10 mouse cellular contexts compared by ENCODE assay signal in the genomic region with DNA sequence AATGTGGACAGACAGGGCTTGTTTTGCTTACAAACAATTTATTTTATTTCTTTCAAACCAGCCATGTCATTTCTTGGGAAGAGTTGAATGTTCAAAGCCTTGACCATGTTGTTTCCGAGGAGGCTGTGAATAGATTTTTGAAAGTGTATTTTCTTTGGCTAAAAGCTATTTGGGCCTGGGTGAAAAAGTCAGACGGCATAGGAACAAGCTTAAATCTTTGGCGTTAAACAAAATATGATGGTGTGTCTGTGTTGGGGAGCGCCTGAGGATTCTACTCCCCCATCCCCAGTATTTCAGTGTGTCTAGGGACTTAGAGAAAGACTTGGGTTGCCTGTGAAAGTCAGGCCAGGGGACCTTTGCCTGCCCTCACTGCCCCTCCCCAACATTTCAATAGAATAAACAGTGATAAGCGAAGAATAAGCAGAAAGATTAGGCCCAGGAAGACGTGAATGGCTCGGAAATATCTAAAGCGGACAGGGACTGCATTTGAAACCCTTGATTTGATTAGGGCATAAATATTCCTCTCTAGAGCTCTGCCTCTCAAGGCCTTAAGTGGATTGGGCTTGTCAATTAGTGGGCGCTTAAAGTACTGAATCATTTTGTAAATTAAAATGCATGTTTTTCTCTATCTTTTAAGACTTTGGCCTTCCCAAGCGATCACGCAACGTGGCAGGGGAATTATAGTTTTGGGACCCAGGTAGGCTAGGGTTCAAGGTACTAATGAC. TPM values are rescaled to one million over a fixed set of nuclear protein-coding genes. Genes with fewer than 3 reads are reported as not detected.
DNase-seq lines count a peak whose midpoint lies in the region; ATAC-seq and TF ChIP-seq lines count a peak whose summit lies in the region.
"Had no signal": no experiment of that assay in that cellular context is flagged by ENCODE, and none has a peak within 500 bp of the region (broad histone marks: within the 10 kb centered on the region; RNA-seq: fewer than 3 reads in every experiment).

No protein-coding gene starts in this region.

- no peak overlapping the region for H3K27ac ChIP-seq in heart, postnatal 0 days (ENCODE audit: low read depth)
- no peak overlapping the region for H3K27ac ChIP-seq in limb, embryonic 15.5 days
- H3K27ac ChIP-seq in midbrain, postnatal 0 days (ENCODE audit: low read depth, low read length) = no peak overlapping the region

- TF ChIP-seq EP300 in heart, postnatal 0 days (IDR thresholded peaks at IDR 0.05; ENCODE audit: low read depth) = no peak

- intact Hi-C loops in heart, postnatal 25 days (cut with DNase I) = loop anchor here (5.0 to 10.0 kb wide), 3 partner anchors 270 to 797 kb away; no protein-coding TSS in a partner anchor

- no peak for DNase-seq in heart, postnatal 0 days (ENCODE audit: low spot score)
- DNase-seq in heart, postnatal 25 days (ENCODE audit: low spot score) = no peak
- peak; percentile 19 for DNase-seq in retina, embryonic 14.5 days (ENCODE audit: low spot score)
- no peak for DNase-seq in retina, postnatal 1 day
- DNase-seq in adipocyte (ENCODE audit: low spot score) = no peak
- DNase-seq in cerebellum, adult 11 months = no peak
- no peak for DNase-seq in midbrain, postnatal 0 days (ENCODE audit: low spot score)
- DNase-seq: left cerebral cortex, postnatal 4 days; thymus, adult 18-20 months had no signal

- H3K9ac ChIP-seq in heart, postnatal 0 days (replicated peaks; ENCODE audit: low read depth, low read length) = no peak overlapping the region
- peak overlapping the region; percentile 10; the same call in 1 of the 2 replicates for H3K9ac ChIP-seq in limb, embryonic 15.5 days
- H3K9ac ChIP-seq in midbrain, postnatal 0 days (replicated peaks; ENCODE audit: low read length, poor library complexity, severe bottlenecking) = no peak overlapping the region

- 61% methylated on average over 12 of the region's 12 CpGs for WGBS in heart, postnatal 0 days
- 40% methylated on average over 12 of the region's 12 CpGs for WGBS in limb, embryonic 15.5 days
- 6% methylated on average over 12 of the region's 12 CpGs for WGBS in midbrain, postnatal 0 days

- peaks cover 74% of the 10 kb centered on the region for H3K27me3 ChIP-seq in heart, postnatal 0 days (ENCODE audit: control insufficient read depth, insufficient read depth, low read length)
- peaks cover 62% of the 10 kb centered on the region for H3K27me3 ChIP-seq in limb, embryonic 15.5 days
- peaks cover 78% of the 10 kb centered on the region for H3K27me3 ChIP-seq in midbrain, postnatal 0 days (ENCODE audit: insufficient read depth, low read length)

- peak overlapping the region; percentile 69 for H3K4me2 ChIP-seq in heart, postnatal 0 days (ENCODE audit: low read depth, low read length)
- peak overlapping the region; percentile 72 for H3K4me2 ChIP-seq in limb, embryonic 15.5 days
- H3K4me2 ChIP-seq in midbrain, postnatal 0 days (ENCODE audit: low read depth, low read length, poor library complexity, severe bottlenecking) = no peak overlapping the region

- H3K4me3 ChIP-seq in heart, postnatal 0 days (ENCODE audit: low read depth, low read length) = peak overlapping the region; percentile 55
- peak overlapping the region; percentile 52 for H3K4me3 ChIP-seq in limb, embryonic 15.5 days
- no peak overlapping the region; the same call in 1 of the 2 replicates for H3K4me3 ChIP-seq in midbrain, postnatal 0 days (ENCODE audit: low read depth, low read length)

- H3K36me3 ChIP-seq in heart, postnatal 0 days (replicated peaks; ENCODE audit: control insufficient read depth, insufficient read depth, low read length) = peaks cover 9% of the 10 kb centered on the region
- 0 out of 2 replicates have a peak, but pooled peaks cover 5% of the 10 kb centered on the region for H3K36me3 ChIP-seq in limb, embryonic 15.5 days
- H3K36me3 ChIP-seq in midbrain, postnatal 0 days (ENCODE audit: insufficient read depth, low read length) = no peaks in the 10 kb centered on the region

- no peaks in the 10 kb centered on the region for H3K9me3 ChIP-seq in heart, postnatal 0 days (replicated peaks; ENCODE audit: control insufficient read depth, low read length)
- H3K9me3 ChIP-seq in limb, embryonic 15.5 days = no peaks in the 10 kb centered on the region
- no peaks in the 10 kb centered on the region for H3K9me3 ChIP-seq in midbrain, postnatal 0 days (ENCODE audit: low read length)

- TF ChIP-seq CTCF in heart, postnatal 0 days (IDR thresholded peaks at IDR 0.05; ENCODE audit: low read depth) = no peak
- TF ChIP-seq CTCF in midbrain, postnatal 0 days (IDR thresholded peaks at IDR 0.05) = no peak

- ATAC-seq in heart, postnatal 0 days (ENCODE audit: insufficient read depth, low read depth) = no peak
- no peak for ATAC-seq in limb, embryonic 15.5 days (ENCODE audit: insufficient number of reproducible peaks, low FRiP score, low TSS enrichment, low read depth)
- no peak for ATAC-seq in midbrain, postnatal 0 days (ENCODE audit: low FRiP score)

- 0 out of 2 replicates have a peak, but pooled peaks cover 3% of the 10 kb centered on the region for H3K4me1 ChIP-seq in heart, postnatal 0 days (ENCODE audit: control insufficient read depth, insufficient read depth)
- peaks cover 12% of the 10 kb centered on the region for H3K4me1 ChIP-seq in limb, embryonic 15.5 days
- H3K4me1 ChIP-seq in midbrain, postnatal 0 days (ENCODE audit: insufficient read depth, low read length) = 0 out of 2 replicates have a peak, but pooled peaks cover 4% of the 10 kb centered on the region

RNA-seq across cellular contexts. Expression of gene Tbx3, which starts 4.3 kb away (rescaled TPM):
- total RNA-seq in heart, postnatal 0 days (2014; rRNA removed; ENCODE audit: low replicate concordance) = 3.2 and 6.7 TPM in 2 replicates
- 5.4 and 5.7 TPM in 2 replicates for polyA plus RNA-seq in heart, postnatal 0 days (2015; fragmentation: Nextera tagmentation; extraction: Ambion mirVana)
- 10 to 100 TPM in 1 of 2 experiments, 1 to 10 TPM in 1; 9.3 to 13.2 TPM for total RNA-seq in heart, postnatal 25 days (2021)
- polyA plus RNA-seq in limb, embryonic 15.5 days (2015; fragmentation: Nextera tagmentation; extraction: Ambion mirVana) = 20.8 and 23.5 TPM in 2 replicates
- total RNA-seq in midbrain, postnatal 0 days (2014; rRNA removed) = 1.1 and 3.9 TPM in 2 replicates
- 2.0 and 4.0 TPM in 2 replicates for polyA plus RNA-seq in midbrain, postnatal 0 days (2015; fragmentation: Nextera tagmentation; extraction: Ambion mirVana)
